Mouse (Mus musculus): ENCODE data around the gene Bmp8b. TPM values are rescaled to one million over a fixed set of nuclear protein-coding genes. Genes with fewer than 3 reads are reported as not detected.

Bmp8b gene
- polyA plus RNA-seq (2016; fragmentation: Nextera tagmentation; extraction: Ambion mirVana), result 0.19 and 0.68 TPM in 2 replicates

DNA sequence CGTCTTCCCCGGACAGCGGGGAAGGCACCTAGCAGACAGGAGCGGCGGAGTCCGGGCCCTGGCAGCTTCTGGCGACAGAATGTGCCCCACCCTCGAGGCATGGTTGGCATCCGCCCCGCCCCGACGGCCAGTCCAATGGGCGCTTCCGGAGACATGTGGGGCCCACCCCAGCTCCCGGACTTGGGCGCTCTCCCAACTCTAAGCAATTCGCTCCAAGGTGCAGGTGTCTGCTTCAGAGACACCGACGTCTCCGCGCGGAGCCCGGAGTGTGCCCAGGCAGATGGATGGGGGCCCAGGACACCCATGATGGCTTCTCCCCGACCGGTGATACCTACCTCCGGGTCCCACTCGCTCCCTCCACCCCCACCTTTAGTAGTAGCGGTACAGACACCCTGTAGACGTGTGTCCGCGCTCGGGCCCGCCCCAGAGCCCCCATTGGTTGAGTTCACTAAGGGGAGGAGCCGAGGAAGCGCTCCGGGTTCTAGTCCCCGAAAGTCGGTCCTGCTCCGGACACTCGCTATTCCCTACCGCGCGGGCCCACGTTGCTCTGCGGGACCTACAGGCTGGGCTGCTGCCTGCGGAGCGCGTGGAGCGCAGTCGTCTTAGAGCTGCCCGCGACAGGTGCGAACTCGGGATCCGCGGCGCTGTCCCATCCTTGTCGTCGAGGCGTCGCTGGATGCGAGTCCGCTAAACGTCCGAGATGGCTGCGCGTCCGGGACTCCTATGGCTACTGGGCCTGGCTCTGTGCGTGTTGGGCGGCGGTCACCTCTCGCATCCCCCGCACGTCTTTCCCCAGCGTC is at the start of gene Bmp8b:
Gene Bmp8b (plus strand): TSS at position 515 of the 800 bp plus-strand sequence.
- peaks cover 67% of the 10 kb centered on the region for H3K27me3 ChIP-seq
- H3K4me1 ChIP-seq (replicated peaks), result peaks cover 9% of the 10 kb centered on the region
- no peak within 1 kb of the TSS for H3K27ac ChIP-seq
- peak within 1 kb of the TSS; percentile 50 for H3K4me2 ChIP-seq
- H3K9ac ChIP-seq (replicated peaks), result no peak within 1 kb of the TSS; the same call in 1 of the 2 replicates
- peak within 1 kb of the TSS; percentile 33 for H3K4me3 ChIP-seq (replicated peaks)
- H3K36me3 ChIP-seq, result no peaks in the 10 kb centered on the region
- 6% methylated on average over 75 of the region's 75 CpGs for WGBS
- no peaks in the 10 kb centered on the region for H3K9me3 ChIP-seq
- ATAC-seq (ENCODE audit: insufficient number of reproducible peaks, insufficient read depth, low FRiP score, low TSS enrichment, low read depth), result no peak

DNA sequence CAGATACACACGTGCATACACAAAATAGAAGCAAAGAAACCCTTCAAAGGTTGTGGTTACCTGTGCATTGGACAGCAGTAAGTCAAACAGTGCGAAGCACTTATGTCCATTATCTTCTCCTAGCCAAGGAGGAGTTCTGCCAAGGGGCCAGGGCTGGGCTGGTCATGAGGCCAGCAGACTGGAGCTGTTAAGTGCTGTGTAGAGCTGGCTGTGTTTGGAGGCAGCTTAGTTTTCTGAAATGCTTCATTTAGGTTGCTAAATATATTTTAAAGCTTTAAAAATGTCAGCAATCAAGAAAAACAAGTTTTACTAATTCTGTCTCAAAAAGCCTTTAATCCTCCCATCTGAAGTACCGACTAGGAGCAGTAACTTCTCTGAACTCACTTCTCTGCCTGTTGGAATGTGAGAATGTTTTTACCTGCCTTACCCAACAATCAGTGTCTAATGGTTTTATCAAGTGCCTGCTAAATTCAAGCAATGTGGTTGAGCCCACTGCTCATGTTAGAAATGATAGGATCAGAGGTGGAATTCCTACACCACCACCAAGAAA is 48.3 kb upstream of the Bmp8b start:
- Histone ChIP-seq H3K4me1 (replicated peaks) (no peaks in the 10 kb centered on the region; the same call in 1 of the 2 replicates), H3K4me2 (no peak overlapping the region), H3K36me3 (peaks cover 54% of the 10 kb centered on the region), H3K27ac (0 out of 2 replicates have a peak overlapping the region, but pooled peaks have one; percentile 23), H3K9ac (replicated peaks) (no peak overlapping the region), H3K27me3 (no peaks in the 10 kb centered on the region), H3K9me3 (no peaks in the 10 kb centered on the region), H3K4me3 (replicated peaks) (no peak overlapping the region)
- WGBS, result 77% methylated on average over 3 of the region's 3 CpGs
- ATAC-seq (ENCODE audit: insufficient number of reproducible peaks, insufficient read depth, low FRiP score, low TSS enrichment, low read depth), result no peak

DNA sequence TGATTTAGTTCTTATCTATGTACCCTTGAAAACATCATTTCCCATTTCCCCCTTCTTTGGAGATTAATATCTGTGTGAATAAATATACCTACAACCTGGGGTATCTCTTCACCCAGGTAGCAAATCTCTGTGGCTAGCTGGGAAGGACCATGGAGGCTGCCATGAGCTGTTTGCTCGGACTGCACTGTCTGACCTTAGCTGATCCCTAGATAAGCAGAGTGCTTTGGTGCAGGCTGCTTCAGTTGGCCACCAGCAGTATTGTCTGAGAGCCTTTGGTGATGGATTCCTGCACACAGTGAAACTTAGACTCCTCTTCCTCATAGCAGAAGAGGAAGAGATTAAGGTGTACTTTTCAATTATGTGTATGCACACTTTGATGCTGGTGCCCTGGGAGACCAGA is 47.0 kb upstream of the Bmp8b start:
- no peak for ATAC-seq (ENCODE audit: insufficient number of reproducible peaks, insufficient read depth, low FRiP score, low TSS enrichment, low read depth)
- H3K9ac ChIP-seq (replicated peaks), result no peak overlapping the region
- H3K4me1 ChIP-seq (replicated peaks), result no peaks in the 10 kb centered on the region; the same call in 1 of the 2 replicates
- H3K4me2 ChIP-seq, result no peak overlapping the region
- peaks cover 42% of the 10 kb centered on the region for H3K36me3 ChIP-seq
- H3K27ac ChIP-seq, result no peak overlapping the region
- 67% methylated on average over 1 of the region's 1 CpGs for WGBS
- H3K9me3 ChIP-seq, result no peaks in the 10 kb centered on the region
- no peaks in the 10 kb centered on the region for H3K27me3 ChIP-seq
- no peak overlapping the region for H3K4me3 ChIP-seq (replicated peaks)

DNA sequence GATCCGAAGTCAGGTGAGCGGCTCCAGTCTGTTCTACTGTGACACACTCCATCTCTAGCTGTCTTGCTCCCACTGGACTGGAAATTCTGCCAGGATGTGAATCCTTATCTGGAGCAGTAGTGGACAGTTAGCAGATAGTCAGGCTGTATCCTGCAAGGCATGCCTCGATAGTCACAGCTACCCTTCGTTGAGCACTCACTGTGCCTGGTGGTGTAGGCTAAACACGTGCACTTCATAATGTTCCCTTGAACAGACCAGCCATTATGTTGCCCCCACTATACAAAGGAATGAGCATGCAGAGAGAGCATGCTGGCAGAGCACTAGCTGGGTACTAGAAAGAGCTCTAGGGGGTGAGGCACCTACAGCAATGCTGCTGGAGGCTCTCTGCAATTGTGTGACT is 43.2 kb upstream of the Bmp8b start:
- WGBS, result 83% methylated on average over 5 of the region's 5 CpGs
- no peak overlapping the region for H3K4me2 ChIP-seq
- peaks cover 4% of the 10 kb centered on the region for H3K36me3 ChIP-seq
- H3K9me3 ChIP-seq, result no peaks in the 10 kb centered on the region
- no peak overlapping the region for H3K27ac ChIP-seq
- no peak overlapping the region for H3K4me3 ChIP-seq (replicated peaks)
- H3K27me3 ChIP-seq, result no peaks in the 10 kb centered on the region
- no peak overlapping the region for H3K9ac ChIP-seq (replicated peaks)
- H3K4me1 ChIP-seq (replicated peaks), result no peaks in the 10 kb centered on the region; the same call in 1 of the 2 replicates
- ATAC-seq (ENCODE audit: insufficient number of reproducible peaks, insufficient read depth, low FRiP score, low TSS enrichment, low read depth), result no peak

DNA sequence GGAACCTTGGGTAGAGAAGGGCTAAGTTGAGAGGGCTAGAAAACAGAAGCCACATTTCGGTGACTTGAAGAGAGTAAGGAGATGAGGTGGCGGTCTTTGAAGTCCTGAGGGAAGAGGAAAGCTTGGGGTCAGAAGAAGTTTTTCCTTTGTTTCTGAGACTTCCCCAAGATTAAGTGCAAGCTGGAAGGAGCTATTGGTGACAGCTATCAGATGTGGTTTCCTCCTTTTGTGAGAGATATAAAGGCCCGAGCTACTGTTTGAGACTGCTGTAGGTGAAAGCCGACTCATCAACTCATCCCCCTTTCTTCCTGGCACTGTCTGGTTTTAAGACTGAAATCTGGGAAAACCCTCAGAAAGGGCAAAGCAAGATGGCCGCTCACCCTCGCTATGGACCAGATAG is 36.3 kb upstream of the Bmp8b start:
- Histone ChIP-seq H3K4me1 (replicated peaks) (no peaks in the 10 kb centered on the region), H3K27me3 (peaks cover 18% of the 10 kb centered on the region), H3K4me2 (no peak overlapping the region), H3K9ac (replicated peaks) (no peak overlapping the region), H3K36me3 (no peaks in the 10 kb centered on the region), H3K4me3 (replicated peaks) (no peak overlapping the region), H3K9me3 (no peaks in the 10 kb centered on the region), H3K27ac (no peak overlapping the region)
- ATAC-seq (ENCODE audit: insufficient number of reproducible peaks, insufficient read depth, low FRiP score, low TSS enrichment, low read depth), result no peak
- 76% methylated on average over 6 of the region's 6 CpGs for WGBS

DNA sequence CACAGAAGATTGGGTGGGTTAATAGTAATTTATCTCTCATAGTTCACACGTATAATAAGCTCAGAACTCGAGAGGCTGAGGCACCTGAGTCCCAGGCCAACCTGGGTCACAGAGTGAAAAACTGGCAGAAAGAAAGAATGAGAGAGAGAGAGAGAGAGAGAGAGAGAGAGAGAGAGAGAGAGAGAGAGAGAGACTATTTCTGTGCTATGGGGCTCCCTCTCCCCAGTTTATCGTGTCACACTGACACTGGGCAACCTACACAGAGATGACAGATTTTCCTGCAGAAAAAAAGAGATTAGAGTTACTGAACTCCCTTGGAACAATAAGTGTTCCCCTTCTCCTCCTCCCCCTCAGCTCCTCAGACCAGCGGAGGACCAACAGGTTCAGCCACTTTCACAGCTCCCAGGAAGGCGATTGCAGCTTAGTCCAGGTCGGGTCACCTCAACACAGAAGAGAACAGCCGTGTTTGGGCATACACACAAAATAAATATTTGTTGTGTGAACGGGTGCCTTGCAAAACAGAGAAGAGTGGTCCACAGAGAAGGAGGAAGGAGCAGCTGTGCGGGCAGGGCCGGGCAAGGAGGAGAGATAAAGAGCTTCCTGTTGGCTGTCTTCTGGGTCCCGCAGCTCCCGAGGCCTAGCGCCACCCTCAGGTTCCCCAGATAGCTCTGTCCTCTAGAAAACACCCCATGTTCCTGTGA is 33.5 kb upstream of the Bmp8b start:
- Histone ChIP-seq H3K9me3 (no peaks in the 10 kb centered on the region), H3K36me3 (no peaks in the 10 kb centered on the region), H3K27ac (no peak overlapping the region), H3K4me3 (replicated peaks) (no peak overlapping the region), H3K9ac (replicated peaks) (no peak overlapping the region), H3K27me3 (peaks cover 18% of the 10 kb centered on the region), H3K4me1 (replicated peaks) (no peaks in the 10 kb centered on the region), H3K4me2 (peak overlapping the region; percentile 27; the same call in 1 of the 2 replicates)
- WGBS, result 11% methylated on average over 13 of the region's 13 CpGs
- ATAC-seq (ENCODE audit: insufficient number of reproducible peaks, insufficient read depth, low FRiP score, low TSS enrichment, low read depth), result no peak

DNA sequence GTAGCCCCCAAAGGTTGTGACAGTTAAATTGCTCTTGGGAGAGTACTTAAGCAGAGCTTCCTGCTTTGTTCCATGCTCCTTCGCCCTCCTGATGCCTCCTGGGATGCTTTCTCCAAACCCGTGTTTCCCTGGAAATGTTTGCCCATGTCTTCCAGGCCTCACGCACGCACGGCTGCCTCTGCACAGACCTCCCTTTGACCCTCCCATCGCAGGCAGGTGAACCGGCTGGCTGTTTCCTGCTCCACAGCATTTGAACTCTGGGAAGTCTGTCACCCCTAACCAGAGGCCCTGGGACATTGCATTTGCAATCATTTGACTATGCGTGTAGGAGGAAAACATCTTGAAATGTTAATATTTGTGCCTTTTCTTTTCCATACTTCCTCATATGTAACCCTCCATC is 28.0 kb upstream of the Bmp8b start:
- 69% methylated on average over 8 of the region's 8 CpGs for WGBS

DNA sequence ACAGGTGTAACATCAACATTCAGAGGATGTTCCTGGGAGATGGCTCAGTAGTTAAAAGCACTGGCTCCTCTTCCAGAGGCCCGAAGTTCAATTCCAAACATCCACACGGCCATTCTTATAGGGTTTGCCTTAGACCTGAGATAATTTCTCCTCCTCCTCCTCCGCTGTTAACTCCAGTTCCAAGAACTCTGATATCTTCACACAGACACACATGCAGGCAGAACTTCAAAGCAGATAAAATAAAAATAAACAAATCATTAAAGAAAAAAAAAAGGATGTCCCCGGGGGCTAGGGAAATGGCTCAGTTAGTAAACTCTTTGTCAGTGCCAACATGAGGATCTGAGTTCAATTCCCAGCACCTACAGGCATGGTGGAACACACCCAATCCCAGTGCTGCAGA is 26.7 kb upstream of the Bmp8b start:
- Histone ChIP-seq H3K4me3 (replicated peaks) (no peak overlapping the region), H3K9me3 (no peaks in the 10 kb centered on the region), H3K9ac (replicated peaks) (no peak overlapping the region), H3K27ac (no peak overlapping the region), H3K27me3 (peaks cover 13% of the 10 kb centered on the region), H3K36me3 (no peaks in the 10 kb centered on the region), H3K4me1 (replicated peaks) (no peaks in the 10 kb centered on the region), H3K4me2 (no peak overlapping the region)
- ATAC-seq (ENCODE audit: insufficient number of reproducible peaks, insufficient read depth, low FRiP score, low TSS enrichment, low read depth), result no peak
- WGBS, result 80% methylated on average over 4 of the region's 4 CpGs

More for the DNA sequence above, 28.0 kb upstream of the Bmp8b start:
- H3K4me2 ChIP-seq, result no peak overlapping the region
- H3K9ac ChIP-seq (replicated peaks), result no peak overlapping the region
- H3K9me3 ChIP-seq, result no peaks in the 10 kb centered on the region
- no peak for ATAC-seq (ENCODE audit: insufficient number of reproducible peaks, insufficient read depth, low FRiP score, low TSS enrichment, low read depth)
- no peak overlapping the region for H3K4me3 ChIP-seq (replicated peaks)
- H3K36me3 ChIP-seq, result no peaks in the 10 kb centered on the region
- H3K27ac ChIP-seq, result no peak overlapping the region
- H3K4me1 ChIP-seq (replicated peaks), result no peaks in the 10 kb centered on the region
- H3K27me3 ChIP-seq, result peaks cover 14% of the 10 kb centered on the region

DNA sequence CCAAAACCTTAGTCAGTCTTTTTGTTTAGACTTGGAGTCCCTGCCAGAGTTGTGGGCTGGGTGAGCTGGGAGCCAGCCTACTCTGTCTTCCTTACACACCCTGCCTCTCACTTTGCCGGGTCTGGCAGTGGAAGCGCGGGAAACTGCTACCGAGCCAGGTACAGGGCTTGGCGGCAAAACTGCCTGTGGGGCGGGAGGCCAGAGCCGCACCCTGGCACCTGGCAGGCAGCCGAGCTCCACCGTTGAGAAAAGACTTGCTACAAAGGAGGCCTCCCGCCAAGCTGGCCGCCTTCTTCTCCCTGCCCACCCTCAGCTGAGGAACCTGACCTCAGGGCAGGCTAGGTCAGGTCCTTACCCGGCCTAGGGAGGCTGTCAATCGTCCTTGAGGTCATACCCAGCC is 24.2 kb upstream of the Bmp8b start:
- no peak overlapping the region for H3K4me2 ChIP-seq
- 44% methylated on average over 13 of the region's 13 CpGs for WGBS
- no peak overlapping the region for H3K4me3 ChIP-seq (replicated peaks)
- H3K4me1 ChIP-seq (replicated peaks), result no peaks in the 10 kb centered on the region
- no peak for ATAC-seq (ENCODE audit: insufficient number of reproducible peaks, insufficient read depth, low FRiP score, low TSS enrichment, low read depth)
- no peak overlapping the region for H3K27ac ChIP-seq
- no peak overlapping the region for H3K9ac ChIP-seq (replicated peaks)
- H3K9me3 ChIP-seq, result no peaks in the 10 kb centered on the region
- no peaks in the 10 kb centered on the region for H3K36me3 ChIP-seq
- peaks cover 10% of the 10 kb centered on the region; the same call in 1 of the 2 replicates for H3K27me3 ChIP-seq

DNA sequence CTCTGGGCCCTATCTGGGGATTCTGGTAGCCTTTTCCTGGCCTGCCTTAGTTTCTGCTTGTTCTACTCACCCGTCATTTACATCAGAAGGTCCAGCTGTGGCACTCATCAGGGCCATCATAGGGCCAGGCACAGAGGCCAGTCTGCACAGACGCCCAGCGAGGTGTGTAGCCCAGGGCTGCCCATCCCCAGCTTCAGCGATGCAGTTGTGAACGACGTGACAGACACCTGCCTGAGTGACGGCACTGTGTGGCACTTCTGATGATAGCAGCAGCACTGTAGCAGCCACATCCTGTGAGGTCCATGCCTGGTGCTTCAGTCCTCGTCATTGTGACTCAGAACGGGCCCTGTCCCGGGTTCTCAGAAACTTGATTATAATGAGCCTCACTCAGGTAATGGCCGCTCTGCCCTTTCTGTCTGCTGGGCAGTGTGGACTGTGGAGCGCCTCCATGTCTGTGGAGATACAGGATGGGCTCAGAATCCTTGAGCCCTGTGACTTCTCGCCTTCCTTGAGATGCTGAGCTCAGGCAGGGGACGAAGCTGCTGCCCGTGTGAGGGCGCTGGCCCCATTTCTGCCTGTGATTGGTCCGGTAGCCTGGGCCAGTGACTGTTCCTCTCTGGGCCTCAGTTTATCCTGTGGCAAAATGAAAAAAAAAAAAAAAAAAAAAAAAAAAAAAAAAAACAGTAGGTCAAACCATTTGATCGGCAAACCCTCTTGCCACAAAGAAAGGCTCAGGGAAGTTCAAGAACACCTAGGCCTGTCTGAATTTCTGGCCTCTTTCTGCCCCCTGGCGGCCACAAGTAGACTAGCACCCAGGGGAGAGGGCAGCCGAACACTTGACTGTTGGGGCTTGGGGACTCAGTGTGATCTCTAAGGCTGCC is 22.4 kb upstream of the Bmp8b start:
- Histone ChIP-seq H3K4me1 (replicated peaks) (no peaks in the 10 kb centered on the region), H3K9ac (replicated peaks) (no peak overlapping the region), H3K4me2 (no peak overlapping the region), H3K9me3 (no peaks in the 10 kb centered on the region), H3K36me3 (no peaks in the 10 kb centered on the region), H3K4me3 (replicated peaks) (no peak overlapping the region), H3K27me3 (peaks cover 10% of the 10 kb centered on the region; the same call in 1 of the 2 replicates), H3K27ac (no peak overlapping the region)
- 75% methylated on average over 20 of the region's 20 CpGs for WGBS
- 0 out of 2 replicates have a peak, but pooled peaks have one; percentile 49 for ATAC-seq (ENCODE audit: insufficient number of reproducible peaks, insufficient read depth, low FRiP score, low TSS enrichment, low read depth)
